Mouse (Mus musculus) layer of hippocampus, adult 2 months (tissue): ENCODE results near the gene Pde8b. TPM values are rescaled to one million over a fixed set of nuclear protein-coding genes. Genes with fewer than 3 reads are reported as not detected.
"Not testable (repeated sequence)": the region's sequence is repeated elsewhere in the genome, so short reads cannot be mapped to it uniquely, and the experiment has no call there.

Experiments
- DNase-seq, 2 experiments: peaks; one replicate each; pipeline ENCODE4 v3.0.0; 2022; ENCODE audit warnings: low spot score in 2 of 2
- H3K27ac ChIP-seq: fragments of 200-600 bp; 2 replicates; pipeline ENCODE4 v1.8.1; 2022
- H3K4me3 ChIP-seq: fragments of 200-600 bp; 2 replicates; pipeline ENCODE4 v1.8.1; 2022; ENCODE audit warnings: mild to moderate bottlenecking
- CTCF ChIP-seq: fragments of 200-600 bp; conservative IDR thresholded peaks from 2 replicates; pipeline ENCODE4 v1.8.1; 2022; ENCODE audit warnings: antibody characterized with exemption, mild to moderate bottlenecking, moderate library complexity
- total RNA-seq, 2 experiments: library from RNA; stranded (reverse); gene quantifications; 2 replicates each; pipeline ENCODE4 v1.2.3; 2021

The Pde8b gene
- total RNA-seq, 2 experiments from 2014 or later: 114 to 120 TPM

- Histone ChIP-seq H3K27ac (no peak overlapping the region), H3K4me3 (no peak overlapping the region)
- TF ChIP-seq CTCF: no peak
- DNase-seq: no peak
Observed at GRCm38 (mm10) chr13:95243026-95243425, 7.1 kb downstream of the Pde8b start.

GRCm38 (mm10) chr13:95237488-95237887 is 12.6 kb downstream of the Pde8b start:
- H3K27ac ChIP-seq: no peak overlapping the region
- DNase-seq: no peak
- no peak for TF ChIP-seq CTCF

DNA sequence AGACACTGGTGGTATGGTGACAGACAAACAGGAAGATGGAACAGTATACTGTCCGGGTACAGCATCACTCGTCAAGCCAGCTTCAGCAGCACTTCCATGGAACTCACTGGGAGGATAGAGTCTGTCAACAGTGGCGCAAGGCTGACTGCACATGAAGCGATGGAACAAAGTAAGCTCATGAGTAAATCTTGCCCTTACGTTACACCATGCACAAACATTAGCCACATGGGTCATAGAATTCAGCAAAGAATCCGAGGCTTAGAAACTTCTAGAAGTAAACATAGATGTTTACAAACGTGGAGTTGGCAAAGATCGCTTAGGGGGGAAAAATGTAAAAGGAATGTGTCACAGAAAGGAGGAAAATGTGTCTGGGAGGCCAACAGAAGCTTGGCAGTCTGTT is 14.9 kb downstream of the Pde8b start:
- Histone ChIP-seq H3K4me3 (no peak overlapping the region), H3K27ac (no peak overlapping the region)
- TF ChIP-seq CTCF: no peak
- DNase-seq: no peak

More at GRCm38 (mm10) chr13:95237488-95237887, 12.6 kb downstream of the Pde8b start:
- no peak overlapping the region for H3K4me3 ChIP-seq

GRCm38 (mm10) chr13:95231366-95232138 is 18.6 kb downstream of the Pde8b start:
- no peak for DNase-seq
- TF ChIP-seq CTCF: no peak
- Histone ChIP-seq H3K27ac (no peak overlapping the region), H3K4me3 (no peak overlapping the region)

- TF ChIP-seq CTCF: no peak
- Histone ChIP-seq H3K4me3 (no peak overlapping the region), H3K27ac (no peak overlapping the region)
- no peak for DNase-seq
Observed at GRCm38 (mm10) chr13:95230326-95230725, 19.8 kb downstream of the Pde8b start.

DNA sequence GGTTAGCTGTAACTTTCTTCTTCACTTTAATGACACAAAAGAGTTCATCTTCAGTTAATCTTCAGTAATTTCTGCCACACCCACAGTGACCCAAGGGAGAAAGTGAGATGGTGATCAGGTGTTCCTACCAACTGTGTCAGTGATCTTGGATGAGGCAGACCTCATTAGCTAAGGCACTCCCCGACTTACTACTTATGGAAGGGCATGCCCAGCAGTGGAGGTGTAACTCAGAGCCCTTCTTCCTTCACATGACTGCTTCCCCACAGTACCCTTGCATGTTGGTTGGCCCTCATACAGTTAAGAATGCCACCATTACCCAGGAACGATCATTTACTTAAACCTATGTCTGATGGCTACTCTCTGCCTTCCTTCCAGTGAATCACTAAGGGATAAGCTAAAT is 25.6 kb downstream of the Pde8b start:
- H3K27ac ChIP-seq: no peak overlapping the region
- no peak for DNase-seq
- TF ChIP-seq CTCF: no peak
- H3K4me3 ChIP-seq: no peak overlapping the region

GRCm38 (mm10) chr13:95223427-95223772 is 26.7 kb downstream of the Pde8b start:
- TF ChIP-seq CTCF: no peak
- Histone ChIP-seq H3K27ac (peak overlapping the region; percentile 97), H3K4me3 (peak overlapping the region; percentile 89)
- no peak for DNase-seq

- Histone ChIP-seq H3K4me3 (peak overlapping the region; percentile 89), H3K27ac (peak overlapping the region; percentile 97)
- TF ChIP-seq CTCF: peak; percentile 31
- peak; percentile 42 to 47 for DNase-seq
Observed at GRCm38 (mm10) chr13:95222569-95223426, 27.3 kb downstream of the Pde8b start.

DNA sequence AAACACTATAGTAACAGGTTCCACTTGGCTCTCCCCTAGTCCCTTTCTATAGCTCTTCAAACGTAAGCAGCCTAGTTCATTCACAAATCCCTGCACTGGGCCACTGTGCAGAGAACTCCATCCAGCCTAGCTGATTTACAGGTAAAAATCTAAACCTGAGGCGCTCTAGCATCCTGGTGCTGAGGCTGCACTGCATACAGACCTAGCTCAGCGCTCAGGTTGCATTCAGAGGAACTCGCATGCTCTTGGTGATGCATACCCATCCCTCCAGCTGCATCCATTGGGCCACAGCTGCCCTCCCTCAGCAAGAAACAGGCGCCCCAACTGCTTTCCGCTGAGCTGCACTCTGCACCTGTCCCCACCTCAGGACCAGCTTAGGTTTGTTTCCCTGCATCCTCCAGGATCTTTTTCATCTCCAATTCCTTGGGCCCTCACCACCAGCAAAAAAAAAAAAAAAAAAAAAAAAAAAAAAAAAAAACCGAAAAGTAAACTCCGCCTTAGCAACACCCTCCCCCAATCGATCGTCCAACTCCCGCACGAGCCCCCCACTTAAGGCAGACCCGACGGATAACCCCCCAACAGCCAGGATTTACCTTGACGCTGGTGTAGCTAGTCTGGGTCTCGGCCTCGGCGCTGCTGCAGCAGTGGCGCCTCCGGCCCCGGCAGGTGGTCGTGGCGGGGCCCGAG is 28.1 kb downstream of the Pde8b start:
- H3K27ac ChIP-seq: peak overlapping the region; percentile 97
- no peak for TF ChIP-seq CTCF
- DNase-seq: peak; percentile 23 to 29
- peak overlapping the region; percentile 89 for H3K4me3 ChIP-seq

DNA sequence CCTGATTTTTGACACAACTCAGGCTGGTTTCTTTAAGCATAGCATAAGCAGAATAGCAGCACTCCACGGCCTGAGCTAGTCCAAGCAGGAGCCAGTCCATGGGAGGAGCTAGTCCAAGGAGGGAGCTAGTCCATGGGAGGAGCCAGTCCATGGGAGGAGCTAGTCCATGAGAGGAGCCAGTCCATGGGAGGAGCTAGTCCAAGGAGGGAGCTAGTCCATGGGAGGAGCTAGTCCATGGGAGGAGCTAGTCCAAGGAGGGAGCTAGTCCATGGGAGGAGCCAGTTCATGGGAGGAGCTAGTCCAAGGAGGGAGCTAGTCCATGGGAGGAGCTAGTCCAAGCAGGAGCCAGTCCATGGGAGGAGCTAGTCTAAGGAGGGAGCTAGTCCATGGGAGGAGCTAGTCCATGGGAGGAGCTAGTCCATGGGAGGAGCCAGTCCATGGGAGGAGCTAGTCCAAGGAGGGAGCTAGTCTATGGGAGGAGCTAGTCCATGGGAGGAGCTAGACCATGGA is 34.4 kb downstream of the Pde8b start:
- not testable (repeated sequence) for DNase-seq, H3K4me3 ChIP-seq, H3K27ac ChIP-seq

GRCm38 (mm10) chr13:95212320-95212719 is 37.8 kb downstream of the Pde8b start:
- no peak for TF ChIP-seq CTCF
- H3K4me3 ChIP-seq: no peak overlapping the region
- no peak for DNase-seq
- H3K27ac ChIP-seq: peak overlapping the region; percentile 15; the same call in 1 of the 2 replicates

GRCm38 (mm10) chr13:95207301-95207700 is 42.8 kb downstream of the Pde8b start:
- not testable (repeated sequence) for H3K27ac ChIP-seq, DNase-seq

More at GRCm38 (mm10) chr13:95207301-95207700, 42.8 kb downstream of the Pde8b start:
- not testable (repeated sequence) for H3K4me3 ChIP-seq
